Mouse (Mus musculus) liver, embryonic 16.5 days (tissue): ENCODE results near the gene Thap2. TPM values are rescaled to one million over a fixed set of nuclear protein-coding genes. Genes with fewer than 3 reads are reported as not detected.
A peak's percentile ranks its signal among the peaks of the same experiment; 100 is the strongest.

ENCODE experiments used
- ATAC-seq: fragments of 200-750 bp; cut with Nextera tagmentation; 2 replicates; pipeline ENCODE4 v1.8.0; 2017; ENCODE audit warnings: low read depth, mild to moderate bottlenecking, moderate number of reproducible peaks, moderate library complexity
- H3K27ac ChIP-seq: fragments of 300-500 bp; sonication (generic); 2 replicates; pipeline ENCODE4 v1.5.1; 2014; ENCODE audit warnings: mild to moderate bottlenecking, low read length
- H3K27me3 ChIP-seq: fragments of 300-500 bp; sonication (generic); 2 replicates; pipeline ENCODE4 v1.6.1; 2014; ENCODE audit warnings: low read depth, low read length, mixed read lengths; ENCODE audit not compliant: control insufficient read depth, insufficient read depth
- H3K36me3 ChIP-seq: fragments of 300-500 bp; sonication (generic); 2 replicates; pipeline ENCODE4 v1.6.1; 2014; ENCODE audit warnings: mild to moderate bottlenecking; ENCODE audit not compliant: control insufficient read depth, insufficient read depth
- H3K4me1 ChIP-seq: fragments of 300-500 bp; sonication (generic); 2 replicates; pipeline ENCODE4 v1.6.1; 2014; ENCODE audit warnings: low read depth, low read length, mixed read lengths; ENCODE audit not compliant: control insufficient read depth
- H3K4me2 ChIP-seq: fragments of 300-500 bp; sonication (generic); 2 replicates; pipeline ENCODE4 v1.6.1; 2014; ENCODE audit warnings: low read depth, low read length, mixed read lengths
- H3K4me3 ChIP-seq: fragments of 300-500 bp; sonication (generic); 2 replicates; pipeline ENCODE4 v1.5.1; 2014; ENCODE audit warnings: low read depth, mild to moderate bottlenecking, low read length
- H3K9ac ChIP-seq: fragments of 300-500 bp; sonication (generic); 2 replicates; pipeline ENCODE4 v1.6.1; 2014; ENCODE audit warnings: low read depth, low read length
- H3K9me3 ChIP-seq: fragments of 300-500 bp; sonication (generic); replicated peaks from 2 replicates; pipeline ENCODE4 v1.6.1; 2016; ENCODE audit warnings: low read length; ENCODE audit not compliant: control insufficient read depth
- WGBS: fragments of 180-500 bp; shearing (Covaris S2); extraction: QIAGEN DNeasy Blood & Tissue Kit; methylation state at CpG from one replicate; pipeline ENCODE4 v1.1.7; 2014; ENCODE audit not compliant: insufficient replicate concordance; 5-methylcytosine and 5-hydroxymethylcytosine counted together
- polyA plus RNA-seq: library from polyadenylated mRNA; unstranded; fragments of >200 nt; fragmentation: Nextera tagmentation; extraction: Ambion mirVana; gene quantifications from 2 replicates; pipeline ENCODE4 v1.2.1, GENCODE M21; 2015

Thap2 gene
- 5.5 and 5.6 TPM in 2 replicates for polyA plus RNA-seq

DNA sequence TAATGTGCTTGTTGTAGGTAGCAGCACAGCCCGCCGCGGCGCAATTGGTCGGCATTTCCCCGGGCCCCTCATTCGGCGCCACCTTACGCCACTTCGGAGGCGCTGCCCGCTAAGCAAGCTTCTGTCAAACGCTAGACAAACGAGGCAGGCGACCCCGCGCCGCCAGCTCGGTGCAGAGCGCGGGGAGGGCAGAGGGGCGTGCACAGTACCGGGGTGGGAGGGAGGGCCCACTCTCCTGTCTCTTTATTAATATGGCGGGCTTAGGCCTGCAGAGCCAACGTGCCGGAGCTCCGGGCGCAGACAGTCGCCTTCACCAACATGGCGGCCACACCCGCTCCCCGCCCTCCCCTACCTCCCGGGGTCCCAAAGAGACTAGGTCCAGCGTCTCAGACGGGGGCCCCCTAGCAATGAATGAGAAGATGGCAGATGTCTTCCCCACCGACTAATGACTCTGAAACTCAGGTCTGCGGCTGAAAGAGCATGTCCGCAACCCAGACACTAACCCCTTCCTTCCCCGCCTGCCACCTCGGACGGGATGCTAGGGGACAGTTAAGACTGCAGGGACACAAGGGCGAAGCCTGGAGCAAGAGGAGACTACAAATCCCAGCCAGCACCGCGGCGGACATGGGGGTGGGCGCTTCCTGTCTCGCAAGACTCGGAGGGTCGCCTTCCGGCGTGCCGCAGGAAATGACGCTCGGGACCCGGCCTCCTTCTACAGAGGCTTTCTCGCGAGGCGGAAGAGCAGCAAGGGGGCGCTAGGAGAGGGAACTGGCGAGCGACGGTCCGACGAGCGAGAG, at the start of gene Thap2, which contains the start of gene Zfc3h1:
Gene Thap2, minus strand, starts transcription at position 223 of the 797 bp plus-strand sequence.
Gene Zfc3h1, plus strand, starts transcription at position 739 of the 797 bp plus-strand sequence.
- 0% methylated on average over 65 of the region's 65 CpGs for WGBS
- Histone ChIP-seq H3K36me3 (peaks cover 5% of the 10 kb centered on the region; the same call in 1 of the 2 replicates), H3K27ac (peak within 1 kb of the TSS; percentile 98), H3K9me3 (no peaks in the 10 kb centered on the region), H3K27me3 (no peaks in the 10 kb centered on the region), H3K4me2 (peak within 1 kb of the TSS; percentile 78), H3K9ac (peak within 1 kb of the TSS; percentile 93), H3K4me1 (peaks cover 20% of the 10 kb centered on the region), H3K4me3 (peak within 1 kb of the TSS; percentile 85)
- peak; percentile 94 for ATAC-seq

DNA sequence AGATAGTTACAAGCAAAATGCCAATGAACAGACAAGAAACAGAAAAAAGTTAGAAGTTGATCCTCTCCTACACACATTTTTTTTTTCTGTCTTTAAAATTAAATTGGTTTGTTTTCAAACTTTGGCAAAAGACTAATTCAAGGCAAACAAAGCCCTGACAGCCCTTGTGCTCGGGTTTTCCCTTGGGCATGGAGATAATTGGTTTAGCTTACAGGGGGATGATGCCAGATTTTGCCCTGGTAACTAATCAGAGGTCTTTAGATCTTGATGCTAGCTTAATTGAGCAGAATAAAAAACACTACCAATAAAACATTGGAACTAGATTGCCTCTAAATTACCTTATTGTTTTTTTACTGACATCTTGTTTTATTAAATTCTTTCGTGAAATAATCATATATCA, 41.1 kb upstream of the Thap2 start:
- Histone ChIP-seq H3K27ac (no peak overlapping the region), H3K4me2 (no peak overlapping the region), H3K4me3 (no peak overlapping the region), H3K9ac (no peak overlapping the region), H3K36me3 (peaks cover 52% of the 10 kb centered on the region), H3K9me3 (no peaks in the 10 kb centered on the region), H3K27me3 (no peaks in the 10 kb centered on the region), H3K4me1 (no peaks in the 10 kb centered on the region)
- ATAC-seq, result no peak
- WGBS, result 79% methylated on average over 2 of the region's 2 CpGs

DNA sequence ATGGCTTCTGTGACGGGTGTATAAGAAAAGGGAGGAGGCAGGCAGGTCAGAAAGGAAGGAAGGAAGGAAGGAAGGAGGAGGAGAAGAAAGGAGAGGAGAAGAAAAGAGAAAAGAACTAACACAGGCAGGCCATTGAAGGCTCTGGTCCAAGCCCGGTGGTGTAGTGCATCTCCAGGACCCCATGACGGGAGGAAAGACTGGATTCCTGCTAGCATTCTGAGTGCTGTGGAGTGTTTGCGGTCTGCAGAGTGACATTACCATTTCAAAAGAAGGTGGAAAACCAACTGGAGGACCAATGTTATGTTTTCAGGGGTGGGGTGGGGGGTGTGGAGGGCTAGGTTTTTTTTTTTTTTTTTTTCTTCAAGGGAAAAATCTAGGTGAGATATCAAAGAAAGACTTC, 37.7 kb upstream of the Thap2 start:
- no peak for ATAC-seq
- Histone ChIP-seq H3K4me2 (no peak overlapping the region), H3K36me3 (peaks cover 38% of the 10 kb centered on the region), H3K9ac (no peak overlapping the region), H3K9me3 (no peaks in the 10 kb centered on the region), H3K27me3 (no peaks in the 10 kb centered on the region), H3K4me1 (no peaks in the 10 kb centered on the region), H3K4me3 (no peak overlapping the region), H3K27ac (no peak overlapping the region)
- 88% methylated on average over 4 of the region's 4 CpGs for WGBS

DNA sequence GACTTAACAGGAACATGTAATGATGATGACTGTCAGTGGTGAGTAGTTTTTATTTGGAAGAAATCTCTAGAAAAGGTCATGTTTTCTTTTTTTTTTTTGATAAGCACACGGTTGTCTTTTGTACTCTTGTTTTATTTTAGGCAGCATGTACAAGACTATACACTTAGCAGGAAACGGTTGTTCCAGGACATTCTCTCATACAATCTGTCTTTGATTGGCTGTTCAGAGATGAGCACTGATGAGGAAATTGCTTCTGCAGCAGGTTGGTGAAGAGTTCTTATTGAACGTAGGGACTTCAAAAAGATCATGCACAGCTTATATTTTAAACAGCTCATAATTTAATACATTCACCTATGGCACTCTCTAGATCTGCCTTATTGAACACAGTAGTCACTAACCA, 29.8 kb upstream of the Thap2 start:
- Histone ChIP-seq H3K4me2 (no peak overlapping the region), H3K4me3 (no peak overlapping the region), H3K9me3 (no peaks in the 10 kb centered on the region), H3K27ac (no peak overlapping the region), H3K9ac (no peak overlapping the region), H3K36me3 (peaks cover 54% of the 10 kb centered on the region), H3K4me1 (no peaks in the 10 kb centered on the region), H3K27me3 (no peaks in the 10 kb centered on the region)
- no peak for ATAC-seq
- 77% methylated on average over 3 of the region's 3 CpGs for WGBS

DNA sequence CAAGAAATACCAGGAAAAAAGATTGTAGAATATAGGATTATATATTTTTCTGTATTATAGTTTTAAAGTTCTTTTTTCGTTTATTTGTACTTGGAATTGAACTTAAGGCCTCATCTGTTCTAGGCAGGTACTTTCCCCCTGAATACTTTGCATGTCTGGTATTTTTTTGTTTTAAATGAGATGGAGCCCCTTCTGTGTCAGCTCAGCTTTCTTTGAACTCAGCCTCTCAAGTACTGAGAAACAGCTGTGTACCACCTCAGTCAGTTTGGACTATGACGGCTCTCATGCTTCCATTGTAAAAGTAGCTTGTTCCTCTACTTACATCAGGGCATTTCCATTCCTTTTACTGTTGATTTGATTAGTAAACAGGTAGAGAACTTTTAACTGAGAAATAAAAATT, 29.3 kb upstream of the Thap2 start:
- Histone ChIP-seq H3K4me3 (no peak overlapping the region), H3K27me3 (no peaks in the 10 kb centered on the region), H3K9ac (no peak overlapping the region), H3K4me1 (no peaks in the 10 kb centered on the region), H3K4me2 (no peak overlapping the region), H3K9me3 (no peaks in the 10 kb centered on the region), H3K36me3 (peaks cover 56% of the 10 kb centered on the region), H3K27ac (no peak overlapping the region)
- ATAC-seq, result no peak
- 83% methylated on average over 2 of the region's 2 CpGs for WGBS

DNA sequence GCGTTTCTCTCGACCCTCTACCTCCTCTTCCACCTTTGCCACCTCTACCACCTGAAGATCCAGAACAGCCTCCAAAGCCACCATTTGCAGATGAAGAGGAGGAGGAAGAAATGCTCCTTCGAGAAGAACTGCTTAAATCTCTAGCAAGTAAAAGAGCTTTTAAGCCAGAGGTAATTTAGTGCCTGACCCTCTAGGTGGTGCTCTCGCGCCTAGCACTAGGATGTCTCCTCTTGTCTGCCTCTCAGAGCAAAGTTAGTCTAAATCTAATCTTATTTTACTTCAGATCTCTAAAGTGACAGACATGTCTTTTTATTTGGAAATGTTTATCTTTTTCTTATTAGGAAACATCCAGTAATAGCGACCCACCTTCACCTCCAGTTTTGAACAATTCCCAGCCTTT, 22.1 kb upstream of the Thap2 start:
- WGBS, result 74% methylated on average over 6 of the region's 6 CpGs
- ATAC-seq, result no peak
- Histone ChIP-seq H3K4me3 (no peak overlapping the region), H3K36me3 (peaks cover 60% of the 10 kb centered on the region), H3K27me3 (no peaks in the 10 kb centered on the region), H3K4me1 (no peaks in the 10 kb centered on the region), H3K27ac (no peak overlapping the region), H3K9ac (no peak overlapping the region), H3K4me2 (no peak overlapping the region), H3K9me3 (no peaks in the 10 kb centered on the region)

DNA sequence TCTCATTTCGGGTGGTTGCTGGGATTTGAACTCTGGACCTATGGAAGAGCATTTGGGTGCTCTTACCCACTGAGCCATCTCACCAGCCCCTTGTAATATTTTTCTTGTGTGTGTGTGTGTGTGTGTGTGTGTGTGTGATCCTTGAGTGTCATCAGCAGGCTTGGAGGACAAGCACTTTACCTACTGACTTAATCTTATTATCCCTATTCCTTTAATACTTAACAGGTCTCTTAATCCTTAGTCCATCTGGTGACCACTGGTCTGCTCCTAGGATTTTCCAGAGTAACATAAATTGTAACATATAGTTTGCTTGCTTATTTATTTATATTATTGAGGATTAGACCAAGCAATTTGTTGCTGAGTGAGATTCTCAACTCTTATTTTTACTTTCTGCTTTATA, 7.7 kb upstream of the Thap2 start:
- peaks cover 3% of the 10 kb centered on the region for H3K4me1 ChIP-seq
- no peak overlapping the region for H3K4me2 ChIP-seq
- no peak overlapping the region for H3K9ac ChIP-seq
- no peaks in the 10 kb centered on the region for H3K9me3 ChIP-seq
- H3K27ac ChIP-seq, result no peak overlapping the region
- H3K4me3 ChIP-seq, result no peak overlapping the region
- H3K36me3 ChIP-seq, result peaks cover 24% of the 10 kb centered on the region
- ATAC-seq, result no peak
- 81% methylated on average over 1 of the region's 1 CpGs for WGBS
- H3K27me3 ChIP-seq, result no peaks in the 10 kb centered on the region

DNA sequence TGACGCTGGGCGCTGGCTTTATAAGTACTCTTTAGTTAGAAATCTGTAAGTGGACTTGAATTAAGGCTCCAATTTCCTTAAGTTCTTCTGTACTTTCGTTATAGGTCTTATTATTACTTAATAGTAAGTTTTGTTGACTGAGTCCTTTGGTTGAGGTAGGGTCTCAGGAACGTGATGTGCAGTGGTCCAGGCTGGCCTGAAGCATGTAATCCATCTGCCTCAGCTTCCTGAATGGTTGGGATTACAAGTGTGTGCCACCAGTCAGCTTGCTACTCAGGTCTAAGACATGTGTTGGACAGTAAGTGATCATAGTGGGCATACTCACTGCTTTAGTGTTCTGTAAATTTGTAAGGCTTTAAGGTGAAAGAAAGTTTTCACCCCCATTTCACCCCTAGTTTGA, 6.8 kb upstream of the Thap2 start:
- 81% methylated on average over 4 of the region's 4 CpGs for WGBS
- no peak overlapping the region for H3K4me3 ChIP-seq

DNA sequence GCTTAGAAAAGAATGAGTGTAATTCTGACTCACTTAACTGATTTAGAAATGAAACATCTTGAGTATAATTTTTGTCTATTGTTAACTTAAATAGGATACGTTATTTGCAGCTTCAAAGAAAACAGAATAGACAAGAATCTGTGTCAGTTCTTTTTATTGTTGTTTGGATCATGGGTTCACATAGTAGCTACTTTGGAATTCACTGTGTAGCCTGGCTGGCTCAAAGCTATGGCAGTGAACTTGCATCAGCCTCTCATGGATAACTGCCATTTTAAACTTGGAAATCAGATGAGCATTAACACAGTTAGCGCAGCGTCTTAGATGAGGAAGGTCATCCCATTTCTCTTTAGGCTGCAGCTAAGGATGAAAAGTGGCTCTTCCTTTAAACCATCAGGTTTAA, 3.6 kb upstream of the Thap2 start:
- Histone ChIP-seq H3K27ac (no peak overlapping the region), H3K4me3 (no peak overlapping the region), H3K36me3 (peaks cover 17% of the 10 kb centered on the region), H3K27me3 (no peaks in the 10 kb centered on the region), H3K9ac (no peak overlapping the region), H3K4me1 (peaks cover 9% of the 10 kb centered on the region), H3K4me2 (no peak overlapping the region), H3K9me3 (no peaks in the 10 kb centered on the region)
- 89% methylated on average over 3 of the region's 3 CpGs for WGBS
- no peak for ATAC-seq

More for the DNA sequence above, 6.8 kb upstream of the Thap2 start:
- H3K27ac ChIP-seq, result no peak overlapping the region
- no peak for ATAC-seq
- H3K36me3 ChIP-seq, result peaks cover 24% of the 10 kb centered on the region
- H3K9ac ChIP-seq, result no peak overlapping the region
- H3K4me1 ChIP-seq, result peaks cover 5% of the 10 kb centered on the region
- no peak overlapping the region for H3K4me2 ChIP-seq
- no peaks in the 10 kb centered on the region for H3K9me3 ChIP-seq
- H3K27me3 ChIP-seq, result no peaks in the 10 kb centered on the region
